Mouse (Mus musculus): ENCODE results near the gene Fto. TPM values are rescaled to one million over a fixed set of nuclear protein-coding genes. Genes with fewer than 3 reads are reported as not detected.
A peak's percentile ranks its signal among the peaks of the same experiment; 100 is the strongest.

The Fto gene
- polyA plus RNA-seq, 1 experiment from 2014 or later = 19.9 TPM

DNA sequence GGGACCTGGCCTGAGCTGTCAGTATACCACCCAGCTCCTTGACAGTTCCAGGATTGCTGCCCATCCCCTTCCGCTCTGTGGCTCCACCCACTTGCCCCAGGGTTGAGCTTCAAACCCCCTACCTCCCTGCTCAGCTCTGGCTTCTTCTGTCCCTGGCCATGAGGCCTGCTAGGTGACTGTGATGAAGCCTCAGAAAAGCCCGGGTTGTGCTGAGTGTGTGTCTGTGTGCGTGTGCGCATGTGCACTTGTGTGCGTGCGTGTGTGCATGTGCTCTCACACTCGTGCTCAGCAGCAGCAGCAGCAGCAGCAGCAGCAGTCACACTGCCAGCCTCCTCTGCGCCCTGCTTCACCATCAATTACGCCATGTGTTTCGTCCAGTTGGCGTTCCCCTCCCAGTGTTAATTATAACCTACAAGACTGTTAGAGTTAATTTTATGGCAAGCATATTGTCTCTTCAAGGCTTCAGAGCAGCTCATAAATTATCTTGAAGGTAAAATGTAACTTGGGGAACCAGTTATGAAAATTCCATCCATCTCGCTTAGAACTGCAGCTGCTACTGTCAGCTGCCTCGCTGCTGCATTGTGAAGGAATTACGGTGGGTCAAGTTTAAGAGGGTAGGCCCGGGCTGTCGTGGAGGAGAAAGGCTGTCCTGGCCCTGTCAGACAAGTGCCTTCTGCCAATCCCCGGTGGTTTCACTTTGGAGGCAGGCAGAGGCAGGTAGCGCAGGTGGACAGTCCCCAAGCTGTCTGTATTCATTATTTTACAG is 219.5 kb downstream of the Fto start:
- Histone ChIP-seq H3K9me3 (replicated peaks; ENCODE audit: control insufficient read depth, low read length) (no peaks in the 10 kb centered on the region), H3K27me3 (ENCODE audit: control insufficient read depth, insufficient read depth, low read depth, low read length) (no peaks in the 10 kb centered on the region), H3K36me3 (ENCODE audit: control insufficient read depth, insufficient read depth) (no peaks in the 10 kb centered on the region), H3K4me2 (ENCODE audit: low read depth, low read length) (no peak overlapping the region), H3K4me1 (ENCODE audit: control insufficient read depth, low read depth, low read length) (peaks cover 4% of the 10 kb centered on the region), H3K27ac (ENCODE audit: low read length) (no peak overlapping the region), H3K4me3 (ENCODE audit: low read depth, low read length) (no peak overlapping the region), H3K9ac (ENCODE audit: low read depth, low read length) (no peak overlapping the region)
- ATAC-seq (ENCODE audit: low read depth) = no peak
- 74% methylated on average over 18 of the region's 18 CpGs for WGBS (ENCODE audit: insufficient replicate concordance)

DNA sequence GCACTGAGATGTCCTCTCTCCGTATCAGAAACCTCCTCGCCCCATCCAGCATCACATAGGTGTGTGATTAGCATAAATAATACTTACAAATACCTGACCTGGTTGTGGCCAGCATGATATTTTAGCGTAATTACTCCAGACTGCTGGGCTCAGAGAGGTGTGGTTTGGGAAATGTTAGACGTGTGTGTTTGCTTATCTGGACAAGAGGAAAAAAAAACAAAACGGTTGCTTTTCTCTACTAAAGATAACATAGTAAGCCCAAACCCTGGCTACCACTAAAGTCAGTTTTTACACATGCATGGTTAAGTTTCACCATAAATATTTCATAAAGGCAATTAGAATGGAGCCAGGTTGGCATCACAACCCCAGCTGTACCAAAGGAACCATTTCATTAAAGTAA is 221.4 kb downstream of the Fto start:
- H3K27ac ChIP-seq (ENCODE audit: low read length) = no peak overlapping the region
- WGBS (ENCODE audit: insufficient replicate concordance) = 30% methylated on average over 5 of the region's 5 CpGs
- no peak overlapping the region for H3K4me3 ChIP-seq (ENCODE audit: low read depth, low read length)
- H3K36me3 ChIP-seq (ENCODE audit: control insufficient read depth, insufficient read depth) = no peaks in the 10 kb centered on the region
- no peak overlapping the region for H3K9ac ChIP-seq (ENCODE audit: low read depth, low read length)
- no peaks in the 10 kb centered on the region; the same call in none of the 2 replicates for H3K4me1 ChIP-seq (ENCODE audit: control insufficient read depth, low read depth, low read length)
- no peak overlapping the region for H3K4me2 ChIP-seq (ENCODE audit: low read depth, low read length)
- H3K9me3 ChIP-seq (replicated peaks; ENCODE audit: control insufficient read depth, low read length) = no peaks in the 10 kb centered on the region
- H3K27me3 ChIP-seq (ENCODE audit: control insufficient read depth, insufficient read depth, low read depth, low read length) = no peaks in the 10 kb centered on the region
- ATAC-seq (ENCODE audit: low read depth) = no peak

DNA sequence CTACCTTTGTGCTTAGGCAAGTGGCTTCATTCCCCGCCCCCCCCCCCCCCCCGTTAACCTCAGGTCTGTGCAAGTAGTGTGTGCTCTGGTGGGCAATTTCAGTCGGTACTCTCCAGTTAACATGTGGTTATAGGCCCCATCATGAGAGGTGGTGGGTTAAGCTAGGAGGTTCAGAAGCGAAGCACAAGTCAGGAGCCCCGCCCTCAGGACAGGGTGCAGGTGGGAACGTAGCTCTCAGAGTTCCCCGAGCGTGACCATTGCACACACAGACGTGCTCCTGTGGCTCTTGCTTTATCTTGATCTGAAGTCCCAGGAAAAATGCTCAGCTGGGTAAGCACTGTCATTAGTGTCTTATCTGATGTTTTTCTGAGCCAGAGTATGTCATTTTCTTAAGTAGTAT is 224.8 kb downstream of the Fto start:
- H3K9me3 ChIP-seq (replicated peaks; ENCODE audit: control insufficient read depth, low read length) = no peaks in the 10 kb centered on the region
- no peaks in the 10 kb centered on the region for H3K36me3 ChIP-seq (ENCODE audit: control insufficient read depth, insufficient read depth)
- peak; percentile 27; the same call in 1 of the 2 replicates for ATAC-seq (ENCODE audit: low read depth)
- H3K4me1 ChIP-seq (ENCODE audit: control insufficient read depth, low read depth, low read length) = no peaks in the 10 kb centered on the region; the same call in none of the 2 replicates
- H3K4me3 ChIP-seq (ENCODE audit: low read depth, low read length) = no peak overlapping the region
- no peak overlapping the region for H3K9ac ChIP-seq (ENCODE audit: low read depth, low read length)
- no peak overlapping the region for H3K4me2 ChIP-seq (ENCODE audit: low read depth, low read length)
- no peaks in the 10 kb centered on the region for H3K27me3 ChIP-seq (ENCODE audit: control insufficient read depth, insufficient read depth, low read depth, low read length)
- H3K27ac ChIP-seq (ENCODE audit: low read length) = no peak overlapping the region
- WGBS (ENCODE audit: insufficient replicate concordance) = 34% methylated on average over 9 of the region's 9 CpGs

DNA sequence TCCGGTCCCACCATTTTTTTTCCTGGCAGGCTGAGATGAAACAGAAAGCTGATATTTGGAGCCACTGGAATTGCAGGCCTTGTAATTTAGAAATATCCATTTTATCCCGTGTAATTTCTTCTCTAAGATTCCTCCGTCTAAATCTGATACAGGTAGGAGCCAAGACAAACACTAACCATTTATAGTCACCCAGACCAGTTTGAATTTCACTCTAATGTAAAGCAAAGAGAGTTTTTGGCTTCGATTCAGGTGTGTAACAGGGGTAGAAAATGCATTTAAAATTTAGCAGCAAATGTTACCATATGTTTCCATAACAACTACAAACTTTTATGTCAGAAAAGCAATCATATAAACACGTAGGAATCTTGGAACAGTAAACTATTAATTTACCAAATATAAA is 225.6 kb downstream of the Fto start:
- 72% methylated on average over 5 of the region's 5 CpGs for WGBS (ENCODE audit: insufficient replicate concordance)

DNA sequence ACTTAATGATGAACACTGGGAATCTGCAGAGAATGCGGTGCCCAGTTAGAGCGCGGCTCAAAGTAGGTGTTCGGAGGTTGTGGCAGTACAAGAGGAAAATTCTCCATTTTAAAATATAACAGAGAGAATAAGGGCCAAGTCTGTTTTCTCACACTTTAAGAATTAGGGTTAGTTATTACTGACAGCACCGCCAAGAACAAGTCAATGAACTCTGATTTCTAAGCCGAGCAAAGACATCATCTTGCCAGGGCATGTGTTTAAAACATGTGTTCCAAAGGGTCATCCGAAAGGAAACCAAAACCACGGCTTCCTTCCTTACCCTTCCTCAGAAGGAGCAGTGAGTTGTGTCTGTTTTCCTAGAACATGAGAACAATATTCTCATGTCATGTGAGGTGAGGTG is 226.3 kb downstream of the Fto start:
- Histone ChIP-seq H3K27me3 (ENCODE audit: control insufficient read depth, insufficient read depth, low read depth, low read length) (no peaks in the 10 kb centered on the region), H3K4me3 (ENCODE audit: low read depth, low read length) (no peak overlapping the region), H3K27ac (ENCODE audit: low read length) (no peak overlapping the region), H3K9ac (ENCODE audit: low read depth, low read length) (no peak overlapping the region), H3K4me2 (ENCODE audit: low read depth, low read length) (no peak overlapping the region), H3K9me3 (replicated peaks; ENCODE audit: control insufficient read depth, low read length) (no peaks in the 10 kb centered on the region), H3K36me3 (ENCODE audit: control insufficient read depth, insufficient read depth) (no peaks in the 10 kb centered on the region), H3K4me1 (ENCODE audit: control insufficient read depth, low read depth, low read length) (no peaks in the 10 kb centered on the region; the same call in none of the 2 replicates)
- 70% methylated on average over 8 of the region's 8 CpGs for WGBS (ENCODE audit: insufficient replicate concordance)
- no peak for ATAC-seq (ENCODE audit: low read depth)

More for the DNA sequence above, 225.6 kb downstream of the Fto start:
- H3K9ac ChIP-seq (ENCODE audit: low read depth, low read length) = no peak overlapping the region
- no peak for ATAC-seq (ENCODE audit: low read depth)
- H3K27me3 ChIP-seq (ENCODE audit: control insufficient read depth, insufficient read depth, low read depth, low read length) = no peaks in the 10 kb centered on the region
- H3K4me3 ChIP-seq (ENCODE audit: low read depth, low read length) = no peak overlapping the region
- no peaks in the 10 kb centered on the region; the same call in none of the 2 replicates for H3K4me1 ChIP-seq (ENCODE audit: control insufficient read depth, low read depth, low read length)
- no peak overlapping the region for H3K4me2 ChIP-seq (ENCODE audit: low read depth, low read length)
- no peaks in the 10 kb centered on the region for H3K36me3 ChIP-seq (ENCODE audit: control insufficient read depth, insufficient read depth)
- no peaks in the 10 kb centered on the region for H3K9me3 ChIP-seq (replicated peaks; ENCODE audit: control insufficient read depth, low read length)
- H3K27ac ChIP-seq (ENCODE audit: low read length) = no peak overlapping the region

DNA sequence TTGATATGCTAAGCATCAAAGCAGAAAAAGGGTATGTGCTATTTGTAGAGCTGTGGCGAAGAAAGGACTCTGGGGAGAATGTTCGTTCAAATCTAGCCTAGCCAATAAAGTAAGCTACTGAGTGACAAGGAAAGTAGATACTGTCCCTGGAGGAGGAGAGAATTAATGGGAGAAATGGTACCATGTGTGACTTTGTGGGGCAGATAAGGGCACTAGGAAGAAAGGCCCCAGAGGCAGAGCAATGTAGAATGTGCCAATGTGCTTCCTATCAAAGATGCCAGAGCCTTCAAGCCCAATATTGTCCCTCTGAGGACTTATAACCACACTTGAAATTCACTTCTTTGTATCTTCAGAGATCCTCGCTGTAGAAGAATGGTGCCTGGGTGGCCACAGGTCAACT is 227.9 kb downstream of the Fto start:
- ATAC-seq (ENCODE audit: low read depth) = peak; percentile 39; the same call in 1 of the 2 replicates

DNA sequence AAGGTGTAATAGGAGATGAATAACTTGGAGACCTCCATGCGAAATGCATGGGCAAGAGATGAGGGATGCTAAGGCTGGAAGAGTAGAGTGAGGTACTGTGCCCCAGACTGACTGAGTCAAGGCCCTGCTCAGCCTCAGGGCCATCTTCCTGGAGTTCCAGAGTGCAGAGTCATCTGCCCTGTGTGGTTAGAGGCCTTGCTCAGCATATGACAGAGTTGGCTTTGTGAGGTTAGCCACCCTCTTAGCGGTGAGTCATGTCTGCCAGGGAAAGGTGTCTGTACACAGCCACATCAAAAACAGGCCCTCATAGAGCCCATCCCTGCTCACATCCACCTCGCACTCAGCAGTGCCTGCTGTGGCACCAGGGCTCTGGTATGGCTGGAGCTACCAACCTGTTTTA is 232.2 kb downstream of the Fto start:
- H3K27me3 ChIP-seq (ENCODE audit: control insufficient read depth, insufficient read depth, low read depth, low read length) = no peaks in the 10 kb centered on the region
- WGBS (ENCODE audit: insufficient replicate concordance) = 56% methylated on average over 3 of the region's 3 CpGs
- ATAC-seq (ENCODE audit: low read depth) = no peak

More for the DNA sequence above, 227.9 kb downstream of the Fto start:
- Histone ChIP-seq H3K4me1 (ENCODE audit: control insufficient read depth, low read depth, low read length) (no peaks in the 10 kb centered on the region; the same call in none of the 2 replicates), H3K27me3 (ENCODE audit: control insufficient read depth, insufficient read depth, low read depth, low read length) (no peaks in the 10 kb centered on the region), H3K36me3 (ENCODE audit: control insufficient read depth, insufficient read depth) (no peaks in the 10 kb centered on the region), H3K4me3 (ENCODE audit: low read depth, low read length) (no peak overlapping the region), H3K4me2 (ENCODE audit: low read depth, low read length) (no peak overlapping the region), H3K27ac (ENCODE audit: low read length) (no peak overlapping the region), H3K9me3 (replicated peaks; ENCODE audit: control insufficient read depth, low read length) (no peaks in the 10 kb centered on the region), H3K9ac (ENCODE audit: low read depth, low read length) (no peak overlapping the region)
- WGBS (ENCODE audit: insufficient replicate concordance) = 21% methylated on average over 3 of the region's 3 CpGs

DNA sequence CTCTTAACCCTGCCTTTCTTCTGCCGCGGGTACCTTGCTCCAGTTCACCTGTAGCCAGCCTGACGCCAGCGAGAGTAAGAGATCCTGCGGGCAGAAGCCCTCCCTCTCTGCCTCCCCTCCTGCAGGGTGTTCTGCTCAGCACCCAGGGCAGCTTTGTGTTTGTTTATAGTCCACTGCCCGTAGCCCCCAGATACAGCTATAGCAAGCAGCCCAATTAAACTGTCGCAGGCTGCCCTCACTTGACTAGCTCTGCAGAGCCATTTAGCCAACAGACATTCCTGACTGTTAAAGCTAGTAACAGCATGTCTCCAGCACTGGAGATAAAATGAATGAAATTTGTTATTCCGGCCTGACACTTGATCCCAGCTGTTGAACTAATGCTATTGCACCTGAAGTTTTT is 233.3 kb downstream of the Fto start:
- WGBS (ENCODE audit: insufficient replicate concordance) = 78% methylated on average over 8 of the region's 8 CpGs
- H3K9ac ChIP-seq (ENCODE audit: low read depth, low read length) = no peak overlapping the region
- H3K27ac ChIP-seq (ENCODE audit: low read length) = no peak overlapping the region
- no peaks in the 10 kb centered on the region for H3K9me3 ChIP-seq (replicated peaks; ENCODE audit: control insufficient read depth, low read length)
- no peaks in the 10 kb centered on the region for H3K4me1 ChIP-seq (ENCODE audit: control insufficient read depth, low read depth, low read length)
- no peak for ATAC-seq (ENCODE audit: low read depth)
- H3K4me2 ChIP-seq (ENCODE audit: low read depth, low read length) = no peak overlapping the region
- no peaks in the 10 kb centered on the region for H3K27me3 ChIP-seq (ENCODE audit: control insufficient read depth, insufficient read depth, low read depth, low read length)
- H3K4me3 ChIP-seq (ENCODE audit: low read depth, low read length) = no peak overlapping the region
- H3K36me3 ChIP-seq (ENCODE audit: control insufficient read depth, insufficient read depth) = no peaks in the 10 kb centered on the region

More for the DNA sequence above, 232.2 kb downstream of the Fto start:
- no peaks in the 10 kb centered on the region for H3K36me3 ChIP-seq (ENCODE audit: control insufficient read depth, insufficient read depth)
- H3K4me2 ChIP-seq (ENCODE audit: low read depth, low read length) = no peak overlapping the region
- H3K27ac ChIP-seq (ENCODE audit: low read length) = no peak overlapping the region
- no peak overlapping the region for H3K4me3 ChIP-seq (ENCODE audit: low read depth, low read length)
- H3K9ac ChIP-seq (ENCODE audit: low read depth, low read length) = no peak overlapping the region
- H3K9me3 ChIP-seq (replicated peaks; ENCODE audit: control insufficient read depth, low read length) = no peaks in the 10 kb centered on the region
- H3K4me1 ChIP-seq (ENCODE audit: control insufficient read depth, low read depth, low read length) = no peaks in the 10 kb centered on the region

DNA sequence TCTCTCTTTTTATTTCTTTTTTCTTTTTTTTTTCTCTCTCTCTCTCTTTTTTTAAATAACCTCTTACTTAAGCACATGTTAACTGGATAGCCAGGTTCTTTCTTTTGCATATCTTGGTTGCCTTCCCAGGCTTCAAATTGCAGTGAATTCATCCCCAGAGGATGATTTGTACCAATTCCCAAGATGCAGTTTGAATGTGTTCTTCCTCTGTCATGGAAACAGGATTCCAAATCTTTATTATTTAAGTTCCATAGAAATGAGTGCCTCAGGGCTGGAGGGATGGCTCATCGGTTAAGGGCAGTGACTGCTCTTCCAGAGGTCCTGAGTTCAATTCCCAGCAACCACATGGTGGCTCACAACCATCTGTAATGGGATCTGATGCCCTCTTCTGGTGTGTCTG is 236.8 kb downstream of the Fto start:
- Histone ChIP-seq H3K9ac (ENCODE audit: low read depth, low read length) (no peak overlapping the region), H3K27me3 (ENCODE audit: control insufficient read depth, insufficient read depth, low read depth, low read length) (no peaks in the 10 kb centered on the region), H3K36me3 (ENCODE audit: control insufficient read depth, insufficient read depth) (no peaks in the 10 kb centered on the region), H3K27ac (ENCODE audit: low read length) (no peak overlapping the region), H3K4me1 (ENCODE audit: control insufficient read depth, low read depth, low read length) (no peaks in the 10 kb centered on the region), H3K4me2 (ENCODE audit: low read depth, low read length) (no peak overlapping the region), H3K4me3 (ENCODE audit: low read depth, low read length) (no peak overlapping the region), H3K9me3 (replicated peaks; ENCODE audit: control insufficient read depth, low read length) (no peaks in the 10 kb centered on the region)
- no peak for ATAC-seq (ENCODE audit: low read depth)
- WGBS (ENCODE audit: insufficient replicate concordance) = 86% methylated on average over 1 of the region's 1 CpGs

Measured in liver, embryonic 16.5 days (tissue).